Mouse (Mus musculus): ENCODE measurements around the gene Cdca7. TPM values are rescaled to one million over a fixed set of nuclear protein-coding genes. Genes with fewer than 3 reads are reported as not detected.

Cdca7 gene
- polyA plus RNA-seq, 1 experiment from 2014 or later: 73.6 TPM

- H3K9me3 ChIP-seq (replicated peaks; ENCODE audit: low read length): no peaks in the 10 kb centered on the region
- DNase-seq (ENCODE audit: low spot score): no peak
- H3K9ac ChIP-seq (ENCODE audit: low read depth, low read length): no peak overlapping the region
- no peak overlapping the region for H3K4me2 ChIP-seq (ENCODE audit: low read length)
- 71% methylated on average over 16 of the region's 16 CpGs for WGBS
- TF ChIP-seq CTCF (IDR thresholded peaks at IDR 0.05; ENCODE audit: low read depth): no peak
- no peaks in the 10 kb centered on the region for H3K27me3 ChIP-seq (ENCODE audit: insufficient read depth, low read length)
- no peak for ATAC-seq (replicated peaks; ENCODE audit: low FRiP score, low read depth)
- no peak overlapping the region for H3K4me3 ChIP-seq (replicated peaks; ENCODE audit: low read depth, low read length)
- H3K27ac ChIP-seq: no peak overlapping the region
- no peaks in the 10 kb centered on the region for H3K36me3 ChIP-seq (ENCODE audit: insufficient read depth, low read length)
- no peaks in the 10 kb centered on the region for H3K4me1 ChIP-seq (replicated peaks; ENCODE audit: insufficient read depth, low read length)
Observed at GRCm38 (mm10) chr2:72502041-72502813, 26.3 kb downstream of the Cdca7 start.

DNA sequence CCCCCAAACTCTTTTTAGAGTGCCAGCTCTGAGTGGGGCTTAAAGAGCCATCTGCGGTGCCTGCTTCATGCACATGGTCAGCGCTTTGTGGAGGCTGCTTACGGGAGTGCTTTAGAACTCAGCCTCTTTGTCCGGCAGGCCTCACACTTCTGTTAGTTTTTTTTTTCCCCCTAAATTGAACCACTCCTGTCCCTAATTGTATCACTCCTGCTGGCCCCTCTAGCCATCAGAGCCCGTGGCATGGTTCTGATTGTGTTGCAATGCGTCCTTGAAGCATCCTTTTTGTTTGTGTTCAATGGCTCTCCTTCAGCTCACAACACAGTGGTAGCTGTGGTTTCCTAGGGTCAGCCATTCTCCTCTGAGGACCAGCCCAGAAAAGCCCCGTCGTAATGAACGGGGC, 27.7 kb downstream of the Cdca7 start:
- no peaks in the 10 kb centered on the region for H3K27me3 ChIP-seq (ENCODE audit: insufficient read depth, low read length)
- H3K27ac ChIP-seq: no peak overlapping the region
- 69% methylated on average over 9 of the region's 9 CpGs for WGBS
- no peak overlapping the region for H3K9ac ChIP-seq (ENCODE audit: low read depth, low read length)
- TF ChIP-seq CTCF (IDR thresholded peaks at IDR 0.05; ENCODE audit: low read depth): no peak
- H3K9me3 ChIP-seq (replicated peaks; ENCODE audit: low read length): no peaks in the 10 kb centered on the region
- no peaks in the 10 kb centered on the region for H3K36me3 ChIP-seq (ENCODE audit: insufficient read depth, low read length)
- H3K4me2 ChIP-seq (ENCODE audit: low read length): no peak overlapping the region
- no peaks in the 10 kb centered on the region for H3K4me1 ChIP-seq (replicated peaks; ENCODE audit: insufficient read depth, low read length)
- H3K4me3 ChIP-seq (replicated peaks; ENCODE audit: low read depth, low read length): no peak overlapping the region
- no peak for ATAC-seq (replicated peaks; ENCODE audit: low FRiP score, low read depth)
- no peak for DNase-seq (ENCODE audit: low spot score)

DNA sequence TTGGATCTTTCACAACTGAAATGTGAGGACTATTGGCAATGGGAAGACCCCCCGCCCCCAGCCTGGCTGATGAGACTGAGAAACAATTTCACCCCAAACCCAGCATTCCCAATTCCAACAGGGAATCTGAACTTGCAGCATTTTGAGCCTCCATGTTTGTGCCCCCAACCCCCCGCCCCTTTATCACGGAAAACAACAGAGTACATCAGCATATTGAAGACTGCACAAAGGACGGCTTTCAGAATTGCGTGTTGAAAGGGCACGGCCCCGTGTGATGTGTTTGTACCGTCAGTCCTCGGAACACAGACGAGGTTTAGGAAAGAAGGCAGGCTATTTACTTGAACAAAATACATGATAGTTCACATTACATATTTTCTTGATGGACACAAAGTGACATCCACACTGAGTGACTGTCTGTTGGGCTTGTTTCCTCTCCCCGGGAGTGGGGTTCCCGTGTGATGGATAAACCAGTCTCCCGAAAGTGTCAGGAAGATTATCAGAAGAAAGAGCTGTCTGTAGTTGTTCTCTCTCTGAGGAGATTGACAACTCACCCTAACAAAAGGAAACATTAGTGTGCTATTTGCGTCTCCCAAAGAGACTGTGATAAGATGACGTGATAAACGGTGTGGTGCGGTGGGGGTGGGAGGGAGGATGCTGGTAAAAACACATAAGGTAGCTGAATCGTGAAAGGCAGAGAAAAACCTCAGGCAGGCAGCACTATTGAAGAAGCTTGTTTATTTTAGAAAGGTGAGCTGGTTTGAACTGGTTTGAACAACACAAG, 32.1 kb downstream of the Cdca7 start:
- Histone ChIP-seq H3K4me2 (ENCODE audit: low read length) (no peak overlapping the region), H3K36me3 (ENCODE audit: insufficient read depth, low read length) (no peaks in the 10 kb centered on the region), H3K4me3 (replicated peaks; ENCODE audit: low read depth, low read length) (no peak overlapping the region), H3K9me3 (replicated peaks; ENCODE audit: low read length) (no peaks in the 10 kb centered on the region), H3K27me3 (ENCODE audit: insufficient read depth, low read length) (no peaks in the 10 kb centered on the region), H3K9ac (ENCODE audit: low read depth, low read length) (no peak overlapping the region), H3K4me1 (replicated peaks; ENCODE audit: insufficient read depth, low read length) (no peaks in the 10 kb centered on the region), H3K27ac (no peak overlapping the region)
- no peak for DNase-seq (ENCODE audit: low spot score)
- ATAC-seq (replicated peaks; ENCODE audit: low FRiP score, low read depth): no peak
- 54% methylated on average over 18 of the region's 18 CpGs for WGBS
- no peak for TF ChIP-seq CTCF (IDR thresholded peaks at IDR 0.05; ENCODE audit: low read depth)

GRCm38 (mm10) chr2:72508891-72509290, 32.9 kb downstream of the Cdca7 start:
- DNase-seq (ENCODE audit: low spot score) (no peak), ATAC-seq (replicated peaks; ENCODE audit: low FRiP score, low read depth) (no peak)
- Histone ChIP-seq H3K4me3 (replicated peaks; ENCODE audit: low read depth, low read length) (no peak overlapping the region), H3K27me3 (ENCODE audit: insufficient read depth, low read length) (no peaks in the 10 kb centered on the region), H3K4me2 (ENCODE audit: low read length) (no peak overlapping the region), H3K27ac (no peak overlapping the region), H3K36me3 (ENCODE audit: insufficient read depth, low read length) (no peaks in the 10 kb centered on the region), H3K9ac (ENCODE audit: low read depth, low read length) (no peak overlapping the region), H3K9me3 (replicated peaks; ENCODE audit: low read length) (no peaks in the 10 kb centered on the region), H3K4me1 (replicated peaks; ENCODE audit: insufficient read depth, low read length) (no peaks in the 10 kb centered on the region)
- 75% methylated on average over 8 of the region's 8 CpGs for WGBS
- no peak for TF ChIP-seq CTCF (IDR thresholded peaks at IDR 0.05; ENCODE audit: low read depth)

DNA sequence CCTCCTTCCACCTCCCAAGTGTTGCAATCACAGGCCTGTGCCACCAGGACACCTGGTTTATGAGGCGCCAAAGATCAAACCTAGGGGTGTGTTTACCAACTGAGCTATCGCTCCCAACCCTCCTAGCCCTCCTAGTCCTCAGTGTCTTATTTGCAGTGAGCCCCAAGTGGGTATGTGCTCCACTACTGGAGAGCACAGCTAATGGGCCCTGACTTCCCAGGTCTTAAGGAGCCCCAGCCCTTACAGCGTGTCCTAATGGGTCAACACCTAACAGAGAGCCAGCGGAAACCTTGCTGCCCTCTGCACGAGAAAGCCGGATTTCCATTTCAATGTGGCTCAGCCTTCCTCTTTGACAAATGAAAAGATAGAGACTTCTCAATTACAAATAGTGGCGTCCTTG, 39.6 kb downstream of the Cdca7 start:
- Histone ChIP-seq H3K9ac (ENCODE audit: low read depth, low read length) (no peak overlapping the region), H3K9me3 (replicated peaks; ENCODE audit: low read length) (no peaks in the 10 kb centered on the region), H3K4me3 (replicated peaks; ENCODE audit: low read depth, low read length) (no peak overlapping the region), H3K36me3 (ENCODE audit: insufficient read depth, low read length) (no peaks in the 10 kb centered on the region), H3K27ac (no peak overlapping the region), H3K27me3 (ENCODE audit: insufficient read depth, low read length) (no peaks in the 10 kb centered on the region), H3K4me1 (replicated peaks; ENCODE audit: insufficient read depth, low read length) (no peaks in the 10 kb centered on the region), H3K4me2 (ENCODE audit: low read length) (no peak overlapping the region)
- 44% methylated on average over 7 of the region's 7 CpGs for WGBS
- no peak for DNase-seq (ENCODE audit: low spot score)
- no peak for ATAC-seq (replicated peaks; ENCODE audit: low FRiP score, low read depth)
- TF ChIP-seq CTCF (IDR thresholded peaks at IDR 0.05; ENCODE audit: low read depth): no peak

- Histone ChIP-seq H3K27ac (no peak overlapping the region), H3K27me3 (ENCODE audit: insufficient read depth, low read length) (no peaks in the 10 kb centered on the region), H3K36me3 (ENCODE audit: insufficient read depth, low read length) (no peaks in the 10 kb centered on the region), H3K9ac (ENCODE audit: low read depth, low read length) (no peak overlapping the region), H3K4me3 (replicated peaks; ENCODE audit: low read depth, low read length) (0 out of 2 replicates have a peak overlapping the region, but pooled peaks have one; percentile 0), H3K9me3 (replicated peaks; ENCODE audit: low read length) (no peaks in the 10 kb centered on the region), H3K4me1 (replicated peaks; ENCODE audit: insufficient read depth, low read length) (no peaks in the 10 kb centered on the region), H3K4me2 (ENCODE audit: low read length) (peak overlapping the region; percentile 41)
- ATAC-seq (replicated peaks; ENCODE audit: low FRiP score, low read depth) (peak; percentile 66), DNase-seq (ENCODE audit: low spot score) (peak; percentile 96)
- peak; percentile 94 for TF ChIP-seq CTCF (IDR thresholded peaks at IDR 0.05; ENCODE audit: low read depth)
- 10% methylated on average over 17 of the region's 17 CpGs for WGBS
Observed at GRCm38 (mm10) chr2:72515971-72516719, 40.2 kb downstream of the Cdca7 start.
